Mouse (Mus musculus) erythroid progenitor cell, adult 5-6 weeks (primary cell): ENCODE data around the gene Myog. TPM values are rescaled to one million over a fixed set of nuclear protein-coding genes. Genes with fewer than 3 reads are reported as not detected.

ENCODE experiments used
- ATAC-seq: replicated peaks from 2 replicates; pipeline ENCODE4 v1.8.0; 2016; ENCODE audit warnings: moderate number of reproducible peaks, mild to moderate bottlenecking, moderate TSS enrichment, inconsistent platforms; ENCODE audit not compliant: poor library complexity, low FRiP score, severe bottlenecking
- total RNA-seq, 2 experiments: library from RNA; stranded (forward) in 1 of 2; stranded (reverse) in 1 of 2; fragments of 150-400 nt in 1 of 2; fragments of 186-747, 209-891 nt in 1 of 2; gene quantifications; 2 replicates each; pipeline versions ENCODE4 v1.2.3 to v1.2.4; 2015 to 2017; ENCODE audit warnings: low replicate concordance in 2 of 2

The Myog gene
- total RNA-seq, 2 experiments from 2014 or later: not detected

DNA sequence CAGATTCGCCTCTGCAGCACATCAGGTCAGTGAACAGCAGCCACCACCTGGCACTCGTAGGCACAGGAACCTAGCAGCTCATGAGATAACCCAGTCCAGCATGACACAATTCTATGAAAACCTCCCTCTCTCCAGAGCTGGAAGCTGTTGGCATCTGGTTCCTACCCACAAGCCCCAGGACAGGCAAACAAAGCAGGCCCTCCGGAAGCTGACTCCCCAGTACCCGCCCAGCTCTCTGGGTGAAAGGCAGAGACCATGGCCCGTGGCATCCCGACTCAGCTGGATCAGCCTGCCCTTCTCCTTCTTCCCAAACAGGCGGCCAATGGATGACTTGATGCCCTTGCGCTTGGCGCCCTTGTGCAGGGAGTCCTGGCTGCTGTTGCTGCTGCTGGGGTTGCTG is 26.6 kb downstream of the Myog start:
- ATAC-seq: no peak

DNA sequence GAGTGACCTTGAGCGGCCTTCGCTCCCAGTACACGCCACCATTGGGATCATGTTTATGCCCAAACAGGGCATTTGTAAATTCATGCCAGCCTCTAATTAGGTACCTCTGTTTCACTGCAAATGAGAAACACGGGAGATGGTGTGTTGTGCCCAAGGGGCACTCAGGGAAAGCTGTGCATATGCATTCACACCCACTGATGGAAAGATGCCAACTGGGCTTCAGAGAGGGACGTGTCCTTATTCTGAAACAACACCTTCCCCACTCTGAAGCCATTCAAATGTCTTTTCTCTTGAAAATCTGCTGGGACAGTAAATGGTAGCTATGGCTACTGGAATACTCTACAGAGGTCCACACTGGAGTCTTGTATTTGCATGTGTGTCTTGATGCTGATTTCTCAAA is 28.5 kb downstream of the Myog start:
- ATAC-seq: no peak

DNA sequence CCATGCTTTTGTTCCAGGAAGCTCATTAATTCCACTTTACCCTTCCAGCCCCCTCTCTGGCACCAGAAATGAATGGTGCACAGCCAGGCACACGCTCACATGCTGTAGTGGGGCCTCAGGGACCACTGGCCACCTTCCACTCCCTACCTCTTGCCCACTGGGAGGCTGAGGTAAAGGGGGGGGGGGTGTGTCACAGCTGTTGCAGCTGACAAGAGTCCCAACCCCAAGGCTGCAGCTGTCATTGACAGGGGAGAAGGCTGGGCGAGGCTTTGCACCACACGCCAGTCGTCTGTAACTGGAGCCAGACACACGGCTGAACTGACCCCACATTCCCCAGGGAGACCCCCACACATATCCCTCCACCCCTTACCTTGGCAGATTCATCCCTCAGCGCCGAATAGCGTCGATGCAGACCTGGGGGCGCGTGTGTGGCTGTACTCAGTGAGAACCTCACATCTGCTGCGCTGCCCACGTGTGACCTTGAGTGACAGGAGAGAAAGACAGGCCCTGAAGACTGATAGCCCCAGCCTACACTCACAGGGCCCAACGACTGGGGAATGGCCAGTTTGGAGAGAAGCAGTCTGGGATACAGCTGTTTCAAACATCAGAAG is 31.0 kb downstream of the Myog start:
- ATAC-seq: no peak

DNA sequence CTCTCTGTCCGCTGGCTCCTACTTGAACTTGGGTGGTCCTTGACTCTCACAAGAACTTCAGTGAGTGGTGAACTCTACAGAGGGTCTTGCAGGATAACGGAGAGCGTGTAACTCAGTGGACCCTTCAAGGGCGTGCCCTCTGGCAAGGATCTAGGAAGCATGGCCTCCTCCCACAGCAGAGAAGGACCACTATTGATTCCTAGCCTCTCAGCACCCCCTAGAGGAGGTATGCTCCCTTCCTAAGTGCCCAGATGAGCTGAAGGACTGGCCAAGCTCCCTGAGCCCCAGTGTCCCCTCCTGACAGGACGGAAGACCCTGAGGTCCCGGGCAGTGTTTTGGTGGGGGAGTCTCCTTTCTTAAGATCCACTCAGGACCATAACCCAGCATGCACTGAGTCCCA is 32.8 kb downstream of the Myog start:
- no peak for ATAC-seq

DNA sequence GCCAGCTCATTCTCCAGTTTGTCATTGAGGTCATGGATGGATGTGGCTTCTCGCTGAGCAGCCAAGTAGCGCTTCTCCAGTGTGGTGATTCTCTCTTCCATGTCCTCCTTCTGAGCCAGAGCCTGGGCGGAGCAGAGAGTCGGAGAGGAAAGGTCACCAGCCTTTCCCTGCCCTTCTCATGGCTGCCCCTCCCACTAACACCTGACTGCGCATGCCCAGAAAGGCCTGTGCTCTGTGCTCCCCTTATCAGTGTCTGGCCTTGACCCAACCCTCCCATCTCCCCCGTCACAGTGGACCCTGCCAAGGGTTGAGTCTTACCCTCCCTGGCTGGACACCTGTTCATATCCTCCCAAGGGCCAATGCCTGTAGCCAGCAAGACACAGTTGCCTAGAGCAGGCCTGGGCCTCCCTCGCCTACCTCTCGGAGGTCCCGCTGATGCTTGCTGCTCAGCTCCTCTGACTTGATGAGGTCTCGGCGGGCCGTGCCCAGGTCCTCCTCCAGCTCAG is 37.1 kb downstream of the Myog start:
- ATAC-seq: no peak

DNA sequence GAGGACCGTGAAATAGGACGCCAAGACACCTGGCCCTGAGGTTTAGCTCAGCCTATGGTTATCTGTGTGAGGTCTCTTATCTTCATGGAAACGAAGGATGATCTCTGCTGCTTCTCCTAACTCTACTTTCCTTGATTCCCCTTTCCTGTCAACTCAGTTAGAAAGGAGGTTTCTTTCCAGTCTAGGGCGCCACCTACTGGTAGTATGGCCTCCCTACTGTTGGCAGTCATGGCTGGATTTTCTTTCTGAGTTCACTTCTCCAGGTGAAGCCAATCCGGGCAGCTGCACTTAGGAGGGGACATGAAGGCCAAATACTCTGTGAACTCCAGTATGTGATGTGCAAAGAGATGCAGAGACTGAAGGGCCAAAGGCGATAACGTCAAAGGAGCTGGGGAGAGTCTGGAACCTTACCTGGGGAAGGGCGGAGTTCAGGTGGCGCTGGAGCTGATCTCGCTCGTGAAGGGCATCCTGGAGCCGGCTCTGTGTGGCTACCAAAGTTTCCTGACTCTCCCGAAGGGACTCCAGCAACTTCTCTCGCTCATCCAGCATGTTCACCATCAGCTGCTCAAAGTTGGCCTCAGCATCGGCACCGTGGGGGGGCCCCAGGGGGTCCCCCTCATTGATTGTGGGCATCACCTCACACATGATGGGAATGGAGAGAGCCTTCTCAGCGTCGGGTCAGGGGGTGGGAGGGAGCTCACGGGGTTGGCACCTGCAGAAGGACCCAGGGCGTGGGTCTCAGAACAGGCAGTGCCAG is 42.3 kb downstream of the Myog start:
- ATAC-seq: 0 out of 2 replicates have a peak, but pooled peaks have one; percentile 45

DNA sequence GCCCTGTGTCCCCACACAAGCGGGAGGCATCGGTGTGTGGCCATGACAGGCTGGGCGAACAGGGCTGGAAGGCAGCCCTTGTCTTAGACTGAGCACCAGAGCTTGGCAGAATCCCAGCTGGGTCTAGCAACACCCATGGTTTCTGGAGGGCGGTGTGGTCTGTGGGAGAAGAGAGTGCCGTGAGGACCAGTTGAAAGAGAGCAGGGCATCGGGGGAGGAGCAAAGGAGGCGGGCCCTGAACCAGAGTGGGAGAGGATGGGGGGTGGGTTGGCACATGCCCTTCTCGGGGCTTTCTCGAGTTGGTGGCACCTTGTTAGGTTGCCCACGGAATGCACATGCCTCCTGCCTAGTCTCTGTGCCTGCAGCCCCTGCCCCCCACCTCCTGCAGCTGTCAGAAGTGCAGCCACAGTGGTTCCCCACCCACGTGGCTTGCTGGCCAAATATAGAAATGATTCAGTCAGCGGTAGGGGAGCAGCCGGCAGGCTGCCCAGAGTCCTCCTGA is 43.0 kb downstream of the Myog start, which contains the start of gene Ppfia4:
Gene Ppfia4 (minus strand): TSS at position 159 of the 502 bp plus-strand sequence.
- ATAC-seq: no peak

DNA sequence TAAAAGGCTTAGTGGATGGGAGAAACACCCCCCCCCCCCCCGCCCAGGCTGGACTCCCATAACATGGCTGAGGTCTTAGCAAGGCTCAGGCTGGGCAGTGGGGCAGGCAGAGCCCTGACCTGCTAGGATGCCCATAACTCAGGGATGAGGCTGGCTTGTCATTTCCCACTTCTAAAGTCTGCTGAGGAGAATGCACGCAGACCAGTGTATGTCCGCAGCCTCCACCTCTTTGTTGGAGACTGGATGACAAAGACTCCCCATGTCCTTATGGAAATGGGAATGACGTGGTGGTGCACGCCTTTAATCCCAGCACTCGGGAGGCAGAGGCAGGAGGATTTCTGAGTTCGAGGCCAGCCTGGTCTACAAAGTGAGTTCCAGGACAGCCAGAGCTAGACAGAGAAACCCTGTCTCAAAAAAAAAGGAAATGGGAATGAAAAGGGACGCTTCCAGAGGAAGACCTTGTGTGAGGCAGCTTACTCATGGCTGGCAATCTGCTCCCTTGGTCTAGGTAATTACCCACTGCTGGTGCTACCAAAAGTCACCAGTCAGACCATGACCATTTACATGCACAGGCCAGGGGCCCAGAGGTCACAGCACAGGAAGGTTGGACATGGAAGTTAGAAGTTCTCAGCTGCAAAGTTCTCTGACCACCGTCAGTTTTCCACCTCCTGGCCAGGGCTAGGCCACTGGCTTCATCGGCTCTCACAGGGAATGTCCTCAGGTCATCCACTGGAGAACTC is 43.8 kb downstream of the Myog start:
- ATAC-seq: no peak

DNA sequence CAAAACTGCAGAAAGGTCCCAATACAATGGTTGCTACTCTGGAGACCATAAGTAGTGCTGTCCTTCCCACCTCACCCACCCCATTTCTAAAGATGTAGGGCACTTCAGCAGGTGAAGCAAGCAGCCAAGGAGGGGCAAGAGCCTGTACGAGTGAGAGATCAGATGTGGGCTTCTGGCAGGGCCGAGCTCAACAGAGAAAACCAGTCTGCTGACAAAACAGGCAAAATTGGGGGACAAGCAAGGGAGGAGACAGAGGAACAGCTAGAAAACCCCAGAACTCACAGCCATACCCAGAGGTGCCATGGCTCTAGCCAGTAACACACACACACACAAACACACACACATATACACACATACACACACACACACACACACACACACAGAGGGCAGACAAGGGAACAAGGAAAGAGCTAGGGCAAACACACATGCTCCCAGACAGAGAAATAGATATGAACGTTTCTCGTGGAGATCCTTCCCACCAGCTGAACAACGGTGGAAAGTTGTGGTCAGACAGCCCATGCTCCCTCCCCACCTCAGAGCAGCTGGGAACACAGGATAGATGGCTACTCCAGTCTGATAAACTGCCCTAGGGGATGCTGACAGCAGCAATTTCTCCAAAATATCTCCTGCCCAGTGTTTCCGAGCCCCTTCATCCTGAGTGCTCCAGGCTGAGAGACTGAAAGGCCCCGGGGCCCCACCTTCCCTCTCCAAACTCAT is 44.5 kb downstream of the Myog start:
- ATAC-seq: no peak

DNA sequence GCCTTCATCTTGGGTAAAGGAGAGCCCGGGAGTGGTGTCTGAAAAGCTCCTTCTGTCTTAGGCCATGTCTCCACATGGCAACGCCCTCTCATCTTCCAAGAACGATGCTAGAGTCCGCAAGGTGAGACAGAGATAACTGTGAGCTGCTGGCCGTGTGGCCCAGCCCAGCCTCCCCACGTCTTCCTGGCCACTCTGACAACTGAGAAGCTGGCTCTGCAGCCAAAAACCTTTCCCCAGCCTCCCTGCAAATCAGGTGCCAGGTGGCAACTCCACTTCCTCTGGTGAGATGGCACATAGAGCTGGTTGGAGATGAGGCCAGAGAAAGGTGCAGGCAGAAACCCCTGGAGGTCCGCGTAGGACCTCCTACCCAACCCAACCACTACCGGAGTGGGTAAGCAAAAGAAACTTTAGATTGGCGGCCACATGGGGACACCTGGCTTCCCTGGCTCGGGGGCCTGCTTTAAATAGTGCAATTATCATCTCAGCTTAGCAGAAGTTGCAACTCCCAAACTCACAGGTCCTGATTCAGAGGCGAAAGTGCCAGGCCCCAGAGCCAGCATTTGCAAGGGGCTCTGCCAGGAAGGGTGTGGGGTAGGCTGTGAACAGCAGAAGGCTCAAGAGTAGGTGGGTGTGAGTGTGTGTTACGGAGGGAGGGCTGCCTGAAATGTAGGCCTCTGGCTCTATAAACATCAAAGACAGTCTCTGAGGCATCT is 45.6 kb downstream of the Myog start:
- ATAC-seq: no peak

DNA sequence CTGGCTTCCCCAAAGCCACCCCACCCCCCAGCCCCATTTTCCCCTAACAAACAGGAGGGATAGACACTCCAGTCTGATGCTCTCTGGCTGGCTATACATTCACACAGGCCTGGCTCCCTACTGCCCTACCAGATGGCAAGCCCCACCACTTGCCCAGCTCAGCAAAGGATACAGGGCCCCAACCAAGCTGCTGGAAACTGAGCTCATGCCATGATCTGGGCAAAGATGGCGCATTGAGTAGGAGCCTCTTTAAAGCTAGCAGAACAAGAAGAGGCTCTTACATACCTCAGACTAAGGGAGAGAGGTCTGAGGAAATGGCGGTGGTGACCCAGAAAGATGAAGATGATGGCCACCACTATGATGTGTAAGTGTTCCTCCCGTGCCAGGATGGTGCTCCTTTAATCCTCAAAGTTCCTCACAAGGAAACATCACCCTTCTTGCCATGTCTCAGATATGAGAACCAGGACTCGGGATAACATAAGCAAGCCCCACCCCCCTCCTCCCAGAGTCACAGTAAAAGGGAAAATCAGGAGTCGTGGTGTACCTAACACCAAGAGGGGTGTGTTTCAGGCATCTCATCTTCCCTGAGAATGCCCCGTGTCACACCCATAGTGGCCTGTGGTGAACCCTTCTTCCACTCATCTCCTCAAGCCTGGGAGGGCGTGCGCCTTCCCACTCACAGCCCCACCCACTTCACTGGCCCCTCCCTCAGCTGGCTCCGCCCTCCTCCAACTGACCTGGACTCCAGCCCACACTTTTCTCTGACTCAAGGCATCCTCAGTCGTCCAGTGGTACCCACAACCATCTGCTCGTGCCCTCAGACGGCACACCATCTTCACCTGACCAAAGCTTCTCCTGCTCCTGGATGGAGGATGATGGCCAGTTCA is 46.4 kb downstream of the Myog start:
- no peak; the same call in 1 of the 2 replicates for ATAC-seq

DNA sequence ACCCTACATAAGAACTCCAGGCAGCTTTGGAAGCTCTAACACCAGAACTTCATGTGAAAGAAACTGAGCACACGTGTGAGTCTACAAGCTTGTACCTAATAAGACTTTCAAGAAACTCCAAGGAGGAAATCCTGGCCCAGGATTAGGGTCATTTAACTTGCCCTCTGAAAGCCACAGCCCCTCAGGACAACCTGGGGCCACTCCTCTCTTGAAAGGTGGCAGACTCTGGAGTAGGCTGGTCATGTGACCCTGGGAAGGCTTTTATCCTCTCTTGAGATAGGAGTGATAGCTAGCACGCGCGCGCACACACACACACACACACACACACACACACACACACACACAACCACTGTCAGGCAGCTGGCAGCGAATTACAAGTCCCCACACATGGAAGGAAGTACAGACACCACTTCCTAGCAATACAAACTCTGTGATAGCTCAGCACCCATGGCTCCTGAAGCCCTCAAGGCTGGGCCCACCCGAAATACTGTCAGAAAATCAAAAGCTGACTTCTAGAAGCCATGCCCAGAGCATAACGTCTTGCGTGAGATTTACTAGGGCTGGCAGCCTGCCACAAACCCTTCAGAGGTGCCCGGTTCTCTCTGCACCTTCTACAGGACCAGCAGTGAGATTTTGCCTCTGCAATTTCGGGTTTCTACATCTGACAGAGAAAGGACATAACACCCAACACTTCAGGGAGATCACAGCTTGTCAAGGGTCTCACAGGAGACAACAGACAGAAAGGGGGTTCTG is 47.3 kb downstream of the Myog start:
- ATAC-seq: no peak

DNA sequence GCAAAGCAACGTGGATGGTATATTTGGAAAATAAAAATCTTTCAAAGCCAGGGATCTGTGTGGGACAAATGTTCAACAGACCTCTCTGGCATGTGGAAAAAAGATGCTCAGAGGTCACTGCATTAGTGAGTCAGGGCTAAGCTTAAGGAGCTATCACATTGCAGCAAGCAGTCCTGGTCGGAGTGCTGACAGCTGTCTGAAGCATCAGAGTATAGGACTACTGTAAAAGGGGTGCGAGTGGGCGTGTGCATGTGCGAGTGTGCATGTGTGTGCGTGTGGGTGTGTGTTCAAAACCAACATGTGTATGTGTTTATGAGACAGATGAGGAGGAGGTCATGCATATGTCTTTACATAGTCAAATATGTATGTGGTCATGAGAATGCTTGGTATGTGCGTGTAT is 49.4 kb downstream of the Myog start:
- no peak for ATAC-seq

DNA sequence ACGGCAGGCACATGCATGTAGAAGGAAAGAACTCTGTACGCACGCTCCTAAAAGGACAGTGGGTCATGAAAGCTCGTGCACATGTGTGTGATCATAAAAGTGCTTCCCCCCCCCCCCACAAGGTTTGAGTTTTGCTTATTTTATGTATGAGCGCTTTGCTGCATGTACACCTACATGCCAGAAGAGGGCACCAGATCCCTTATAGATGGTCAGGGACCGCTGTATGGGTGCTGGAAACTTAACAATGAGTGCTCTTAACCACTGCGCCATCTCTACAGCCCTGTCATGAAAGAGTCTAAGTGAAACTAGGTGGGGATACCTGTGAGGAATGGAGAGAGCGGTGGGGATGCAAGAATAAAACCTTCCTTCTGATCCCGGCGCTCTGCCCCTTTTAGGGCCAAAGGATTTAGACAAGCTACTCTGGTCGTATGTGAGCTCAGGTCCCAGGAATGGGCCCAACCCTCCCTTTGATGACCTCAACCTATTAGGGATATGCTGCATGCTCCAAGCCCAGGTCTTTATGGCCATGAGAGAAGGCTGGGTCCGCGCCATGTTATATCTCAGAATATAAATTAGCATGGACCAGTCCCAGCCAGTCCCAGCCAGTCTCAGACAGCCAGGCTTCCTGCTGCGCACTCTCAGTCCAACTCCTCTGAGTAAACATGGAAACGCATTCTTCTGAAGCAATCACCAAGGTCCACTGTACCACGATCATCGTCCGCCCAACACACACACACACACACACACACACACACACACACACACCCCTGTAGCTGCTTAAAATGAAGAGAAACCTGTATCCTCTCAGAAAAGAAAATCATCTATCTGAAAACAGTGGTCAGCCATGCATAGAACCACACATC is 50.2 kb downstream of the Myog start:
- ATAC-seq: no peak

DNA sequence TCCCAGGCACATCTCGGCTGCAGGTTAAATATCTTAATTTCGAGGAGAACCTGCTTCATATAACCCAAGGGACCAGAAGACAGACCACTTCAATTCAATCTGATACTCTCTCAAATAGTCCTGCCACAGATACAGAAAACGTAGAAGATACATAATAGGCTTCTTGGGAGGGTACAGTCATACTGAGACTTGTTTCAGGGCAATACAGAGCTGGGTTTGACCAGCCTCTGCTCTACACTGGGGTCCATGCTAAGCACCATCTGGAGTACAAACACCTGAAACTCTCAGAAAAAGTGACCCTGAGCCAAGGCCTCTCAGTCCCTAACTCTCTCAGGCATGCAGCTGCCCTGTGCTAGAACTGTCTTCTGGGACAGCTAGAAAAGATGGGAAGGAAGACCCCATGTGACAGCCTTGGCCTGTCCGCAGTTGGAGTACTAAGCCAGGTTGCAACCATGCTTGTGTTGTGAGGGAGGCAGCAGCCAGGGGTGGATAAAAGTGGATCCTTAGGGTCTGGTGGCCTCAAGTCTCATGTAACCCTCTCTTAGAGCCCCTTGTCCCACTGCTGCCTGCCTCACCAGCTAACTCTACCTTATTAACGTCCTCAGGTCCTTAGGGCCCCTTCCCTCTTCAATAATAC is 52.0 kb downstream of the Myog start:
- ATAC-seq: no peak
